Mouse (Mus musculus): Measurements from ENCODE around the gene Gm14408.
"Not testable (repeated sequence)": the region's sequence is repeated elsewhere in the genome, so short reads cannot be mapped to it uniquely, and the experiment has no call there.

Gm14408 gene

GRCm38 (mm10) chr2:176830840-176831239 is at the start of gene Gm14408:
Gm14408 (plus strand) TSS chr2:176831140.
- DNase-seq: not testable (repeated sequence)

GRCm38 (mm10) chr2:176798312-176798711 is 32.6 kb upstream of the Gm14408 start, which contains the start of gene Gm14295:
Gm14295 (plus strand) TSS chr2:176798612.
- not testable (repeated sequence) for DNase-seq

GRCm38 (mm10) chr2:176798785-176799184 is 32.2 kb upstream of the Gm14408 start:
- not testable (repeated sequence) for DNase-seq
